Mouse (Mus musculus): ENCODE measurements around the gene Got1. TPM values are rescaled to one million over a fixed set of nuclear protein-coding genes. Genes with fewer than 3 reads are reported as not detected.

The Got1 gene
- polyA plus RNA-seq, 1 experiment from 2014 or later, result 49.3 TPM

- 45% methylated on average over 2 of the region's 2 CpGs for WGBS
- ATAC-seq (ENCODE audit: low FRiP score, low TSS enrichment) (no peak), DNase-seq (ENCODE audit: low spot score) (no peak)
- TF ChIP-seq CTCF (IDR thresholded peaks at IDR 0.05; ENCODE audit: low read depth) (no peak), EP300 (optimal IDR thresholded peaks at IDR 0.05) (no peak)
- no peak overlapping the region for H3K9ac ChIP-seq (ENCODE audit: low read length)
- H3K27me3 ChIP-seq (ENCODE audit: control insufficient read depth, insufficient read depth, low read length), result no peaks in the 10 kb centered on the region
- no peaks in the 10 kb centered on the region for H3K36me3 ChIP-seq (ENCODE audit: control insufficient read depth, insufficient read depth, low read length)
- H3K27ac ChIP-seq (replicated peaks), result no peak overlapping the region
- no peaks in the 10 kb centered on the region for H3K9me3 ChIP-seq (ENCODE audit: control insufficient read depth, low read length)
- H3K4me1 ChIP-seq (replicated peaks; ENCODE audit: control insufficient read depth, insufficient read depth), result no peaks in the 10 kb centered on the region
- H3K4me3 ChIP-seq (ENCODE audit: low read depth, low read length), result no peak overlapping the region
- no peak overlapping the region for H3K4me2 ChIP-seq (replicated peaks; ENCODE audit: low read depth)
Measured at GRCm38 (mm10) chr19:43475642-43476041, 48.8 kb downstream of the Got1 start.

- H3K4me1 ChIP-seq (replicated peaks; ENCODE audit: control insufficient read depth, insufficient read depth), result no peaks in the 10 kb centered on the region
- H3K27me3 ChIP-seq (ENCODE audit: control insufficient read depth, insufficient read depth, low read length), result no peaks in the 10 kb centered on the region
- no peak overlapping the region for H3K27ac ChIP-seq (replicated peaks)
- no peak overlapping the region for H3K4me2 ChIP-seq (replicated peaks; ENCODE audit: low read depth)
- no peak for ATAC-seq (ENCODE audit: low FRiP score, low TSS enrichment)
- H3K36me3 ChIP-seq (ENCODE audit: control insufficient read depth, insufficient read depth, low read length), result no peaks in the 10 kb centered on the region
- no peak overlapping the region for H3K9ac ChIP-seq (ENCODE audit: low read length)
- TF ChIP-seq EP300 (optimal IDR thresholded peaks at IDR 0.05) (no peak), CTCF (IDR thresholded peaks at IDR 0.05; ENCODE audit: low read depth) (no peak)
- H3K9me3 ChIP-seq (ENCODE audit: control insufficient read depth, low read length), result no peaks in the 10 kb centered on the region
- 92% methylated on average over 7 of the region's 7 CpGs for WGBS
- DNase-seq (ENCODE audit: low spot score), result no peak
- no peak overlapping the region for H3K4me3 ChIP-seq (ENCODE audit: low read depth, low read length)
Measured at GRCm38 (mm10) chr19:43472781-43473180, 51.6 kb downstream of the Got1 start.

- Histone ChIP-seq H3K9ac (ENCODE audit: low read length) (no peak overlapping the region), H3K36me3 (ENCODE audit: control insufficient read depth, insufficient read depth, low read length) (no peaks in the 10 kb centered on the region), H3K9me3 (ENCODE audit: control insufficient read depth, low read length) (no peaks in the 10 kb centered on the region), H3K4me1 (replicated peaks; ENCODE audit: control insufficient read depth, insufficient read depth) (no peaks in the 10 kb centered on the region), H3K4me2 (replicated peaks; ENCODE audit: low read depth) (no peak overlapping the region), H3K27ac (replicated peaks) (no peak overlapping the region), H3K4me3 (ENCODE audit: low read depth, low read length) (no peak overlapping the region), H3K27me3 (ENCODE audit: control insufficient read depth, insufficient read depth, low read length) (no peaks in the 10 kb centered on the region)
- WGBS, result 84% methylated on average over 8 of the region's 8 CpGs
- ATAC-seq (ENCODE audit: low FRiP score, low TSS enrichment) (no peak), DNase-seq (ENCODE audit: low spot score) (no peak)
- TF ChIP-seq CTCF (IDR thresholded peaks at IDR 0.05; ENCODE audit: low read depth) (no peak), EP300 (optimal IDR thresholded peaks at IDR 0.05) (no peak)
Measured at GRCm38 (mm10) chr19:43472331-43472730, 52.1 kb downstream of the Got1 start.

GRCm38 (mm10) chr19:43469333-43469732 lies 55.1 kb downstream of the Got1 start:
- TF ChIP-seq CTCF (IDR thresholded peaks at IDR 0.05; ENCODE audit: low read depth) (no peak), EP300 (optimal IDR thresholded peaks at IDR 0.05) (no peak)
- Histone ChIP-seq H3K4me1 (replicated peaks; ENCODE audit: control insufficient read depth, insufficient read depth) (no peaks in the 10 kb centered on the region), H3K36me3 (ENCODE audit: control insufficient read depth, insufficient read depth, low read length) (no peaks in the 10 kb centered on the region), H3K9ac (ENCODE audit: low read length) (no peak overlapping the region), H3K4me3 (ENCODE audit: low read depth, low read length) (no peak overlapping the region), H3K9me3 (ENCODE audit: control insufficient read depth, low read length) (no peaks in the 10 kb centered on the region), H3K27me3 (ENCODE audit: control insufficient read depth, insufficient read depth, low read length) (no peaks in the 10 kb centered on the region), H3K27ac (replicated peaks) (no peak overlapping the region), H3K4me2 (replicated peaks; ENCODE audit: low read depth) (no peak overlapping the region)
- DNase-seq (ENCODE audit: low spot score) (no peak), ATAC-seq (ENCODE audit: low FRiP score, low TSS enrichment) (no peak)
- 53% methylated on average over 7 of the region's 7 CpGs for WGBS

- no peaks in the 10 kb centered on the region for H3K9me3 ChIP-seq (ENCODE audit: control insufficient read depth, low read length)
- no peak overlapping the region for H3K4me3 ChIP-seq (ENCODE audit: low read depth, low read length)
- H3K36me3 ChIP-seq (ENCODE audit: control insufficient read depth, insufficient read depth, low read length), result no peaks in the 10 kb centered on the region
- WGBS, result 81% methylated on average over 12 of the region's 12 CpGs
- H3K27me3 ChIP-seq (ENCODE audit: control insufficient read depth, insufficient read depth, low read length), result no peaks in the 10 kb centered on the region
- H3K4me1 ChIP-seq (replicated peaks; ENCODE audit: control insufficient read depth, insufficient read depth), result no peaks in the 10 kb centered on the region
- ATAC-seq (ENCODE audit: low FRiP score, low TSS enrichment), result no peak
- no peak overlapping the region for H3K27ac ChIP-seq (replicated peaks)
- TF ChIP-seq CTCF (IDR thresholded peaks at IDR 0.05; ENCODE audit: low read depth) (no peak), EP300 (optimal IDR thresholded peaks at IDR 0.05) (no peak)
- no peak overlapping the region for H3K4me2 ChIP-seq (replicated peaks; ENCODE audit: low read depth)
- DNase-seq (ENCODE audit: low spot score), result no peak
- H3K9ac ChIP-seq (ENCODE audit: low read length), result no peak overlapping the region
Measured at GRCm38 (mm10) chr19:43467927-43468685, 56.3 kb downstream of the Got1 start.

- TF ChIP-seq CTCF (IDR thresholded peaks at IDR 0.05; ENCODE audit: low read depth) (no peak), EP300 (optimal IDR thresholded peaks at IDR 0.05) (no peak)
- no peak overlapping the region for H3K4me2 ChIP-seq (replicated peaks; ENCODE audit: low read depth)
- no peaks in the 10 kb centered on the region for H3K36me3 ChIP-seq (ENCODE audit: control insufficient read depth, insufficient read depth, low read length)
- H3K27me3 ChIP-seq (ENCODE audit: control insufficient read depth, insufficient read depth, low read length), result no peaks in the 10 kb centered on the region
- DNase-seq (ENCODE audit: low spot score), result no peak
- H3K27ac ChIP-seq (replicated peaks), result no peak overlapping the region
- H3K4me3 ChIP-seq (ENCODE audit: low read depth, low read length), result no peak overlapping the region
- no peaks in the 10 kb centered on the region for H3K4me1 ChIP-seq (replicated peaks; ENCODE audit: control insufficient read depth, insufficient read depth)
- H3K9ac ChIP-seq (ENCODE audit: low read length), result no peak overlapping the region
- 93% methylated on average over 14 of the region's 14 CpGs for WGBS
- ATAC-seq (ENCODE audit: low FRiP score, low TSS enrichment), result no peak
- H3K9me3 ChIP-seq (ENCODE audit: control insufficient read depth, low read length), result no peaks in the 10 kb centered on the region
Measured at GRCm38 (mm10) chr19:43465601-43466255, 58.7 kb downstream of the Got1 start.

Data from stomach, postnatal 0 days (tissue).